Comparison of ENCODE assay signal across 13 mouse cellular contexts in the genomic region with DNA sequence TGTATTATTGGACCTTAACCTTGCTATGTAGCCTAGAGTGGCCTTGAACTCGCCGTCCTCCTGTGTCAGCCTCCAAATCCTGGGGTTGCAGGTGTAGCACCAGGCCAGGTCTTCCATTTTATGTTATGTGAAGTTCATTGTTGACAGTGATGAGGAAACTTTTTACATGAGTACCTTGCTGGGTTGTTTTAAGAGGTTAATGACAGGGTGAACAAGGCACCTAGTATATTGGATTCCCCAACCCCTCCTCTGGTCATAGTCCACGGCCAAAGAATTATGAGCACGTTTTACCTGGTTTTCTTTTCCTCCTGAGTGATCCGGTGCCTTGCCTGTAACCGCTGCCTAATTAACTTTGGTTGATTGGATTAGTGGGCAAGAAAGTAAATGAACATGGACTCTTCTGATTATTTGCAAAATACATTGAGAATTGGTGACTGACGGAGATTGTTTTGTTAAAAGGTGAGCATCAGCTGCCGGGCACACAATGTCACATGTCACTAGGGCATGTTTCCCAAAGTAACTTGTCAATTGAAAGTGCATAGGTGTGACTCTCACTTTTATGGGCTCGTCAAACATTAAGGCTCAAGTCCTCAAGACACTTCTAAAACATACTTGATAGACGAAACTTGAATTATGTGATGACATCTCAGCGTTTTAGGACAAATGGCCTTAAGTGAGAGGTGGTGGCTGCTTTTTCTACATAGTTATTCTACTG.
"Had no signal": no experiment of that assay in that cellular context is flagged by ENCODE, and none has a peak within 500 bp of the region (broad histone marks: within the 10 kb centered on the region; RNA-seq: fewer than 3 reads in every experiment).

No protein-coding gene starts in this region.

- H3K27me3 ChIP-seq: limb, embryonic 13.5 days; neural tube, embryonic 13.5 days had no signal

- H3K4me2 ChIP-seq: limb, embryonic 13.5 days; lung, embryonic 14.5 days; neural tube, embryonic 13.5 days had no signal

- DNase-seq: kidney, postnatal 14 days; lung, embryonic 14.5 days; lung, postnatal 10 days; lung, postnatal 4 days; retina, postnatal 1 day; thymus, postnatal 36 days had no signal

- H3K9ac ChIP-seq: limb, embryonic 13.5 days; liver, embryonic 14.5 days; lung, embryonic 14.5 days; neural tube, embryonic 13.5 days had no signal

- H3K9me3 ChIP-seq: limb, embryonic 13.5 days; midbrain, embryonic 10.5 days; neural tube, embryonic 13.5 days had no signal

- H3K4me3 ChIP-seq: layer of hippocampus, adult 2 months; limb, embryonic 13.5 days; midbrain, embryonic 10.5 days; neural tube, embryonic 13.5 days had no signal

- ATAC-seq: hindbrain, postnatal 0 days; midbrain, embryonic 16.5 days had no signal

- H3K27ac ChIP-seq: hindbrain, postnatal 0 days; layer of hippocampus, adult 2 months; limb, embryonic 13.5 days; liver, embryonic 14.5 days; midbrain, embryonic 10.5 days; neural tube, embryonic 13.5 days had no signal
